Mouse (Mus musculus) gastrocnemius, adult 18-20 months (tissue): Measurements from ENCODE around the gene Btbd1. TPM values are rescaled to one million over a fixed set of nuclear protein-coding genes. Genes with fewer than 3 reads are reported as not detected.

ENCODE experiments used
- DNase-seq: peaks from one replicate; pipeline ENCODE4 v3.0.0; 2021; ENCODE audit warnings: low spot score
- total RNA-seq, 2 experiments: library from RNA; stranded (reverse); gene quantifications; 2 replicates each; pipeline ENCODE4 v1.2.3; 2021

Gene Btbd1
- total RNA-seq, 2 experiments from 2014 or later: 163 to 167 TPM

- DNase-seq: peak; percentile 85
These were observed 40.0 kb downstream of the Btbd1 start, which contains the start of gene 3110040N11Rik for GRCm38 (mm10) chr7:81789095-81789757. TSS of gene 3110040N11Rik (minus strand) at chr7:81789478.

GRCm38 (mm10) chr7:81788536-81788935 lies 40.7 kb downstream of the Btbd1 start:
- no peak for DNase-seq

GRCm38 (mm10) chr7:81777667-81778218 lies 51.5 kb downstream of the Btbd1 start:
- no peak for DNase-seq

- no peak for DNase-seq
These were observed 53.9 kb downstream of the Btbd1 start for GRCm38 (mm10) chr7:81775325-81775724.

- no peak for DNase-seq
These were observed 56.3 kb downstream of the Btbd1 start for GRCm38 (mm10) chr7:81772786-81773539.

- DNase-seq: peak; percentile 10
These were observed 66.0 kb downstream of the Btbd1 start for GRCm38 (mm10) chr7:81763110-81763845.

GRCm38 (mm10) chr7:81762180-81763109 lies 66.8 kb downstream of the Btbd1 start, which contains the start of gene Ramac:
TSS of gene Ramac (plus strand) at chr7:81762925.
- peak; percentile 84 for DNase-seq

GRCm38 (mm10) chr7:81747956-81748355 lies 81.3 kb downstream of the Btbd1 start:
- DNase-seq: no peak

GRCm38 (mm10) chr7:81744145-81744544 lies 85.1 kb downstream of the Btbd1 start:
- peak; percentile 24 for DNase-seq

Other genes starting within 250 kb of the Btbd1 start
- 10 to 100 TPM; 51.1 to 51.7 TPM for gene Homer2, start 121.9 kb downstream of the Btbd1 start, total RNA-seq
- 10 to 100 TPM; 22.3 to 25.9 TPM for gene Ramac, start 66.5 kb downstream of the Btbd1 start, total RNA-seq
- gene 3110040N11Rik, start 40.0 kb downstream of the Btbd1 start, total RNA-seq: 10 to 100 TPM; 21.9 to 23.7 TPM
- gene Gm10160, start 26.4 kb upstream of the Btbd1 start, total RNA-seq: not detected
- gene Tm6sf1, start 29.6 kb upstream of the Btbd1 start, total RNA-seq: 1 to 10 TPM; 6.1 to 7.8 TPM
- gene Hdgfl3, start 105.0 kb upstream of the Btbd1 start, total RNA-seq: 1 to 10 TPM; 1.2 to 2.2 TPM
- not detected for gene Bnc1, start 162.9 kb upstream of the Btbd1 start, total RNA-seq